Mouse (Mus musculus) CD4-positive naive resting alpha-beta T cell, adult 76 days (primary cell): ENCODE results near the gene Ms4a10. TPM values are rescaled to one million over a fixed set of nuclear protein-coding genes. Genes with fewer than 3 reads are reported as not detected.

Experiments used
- total RNA-seq: library from RNA; stranded (reverse); gene quantifications from one replicate; pipeline ENCODE4 v1.2.4, GENCODE M21; 2023

The Ms4a10 gene
- not detected for total RNA-seq

DNA sequence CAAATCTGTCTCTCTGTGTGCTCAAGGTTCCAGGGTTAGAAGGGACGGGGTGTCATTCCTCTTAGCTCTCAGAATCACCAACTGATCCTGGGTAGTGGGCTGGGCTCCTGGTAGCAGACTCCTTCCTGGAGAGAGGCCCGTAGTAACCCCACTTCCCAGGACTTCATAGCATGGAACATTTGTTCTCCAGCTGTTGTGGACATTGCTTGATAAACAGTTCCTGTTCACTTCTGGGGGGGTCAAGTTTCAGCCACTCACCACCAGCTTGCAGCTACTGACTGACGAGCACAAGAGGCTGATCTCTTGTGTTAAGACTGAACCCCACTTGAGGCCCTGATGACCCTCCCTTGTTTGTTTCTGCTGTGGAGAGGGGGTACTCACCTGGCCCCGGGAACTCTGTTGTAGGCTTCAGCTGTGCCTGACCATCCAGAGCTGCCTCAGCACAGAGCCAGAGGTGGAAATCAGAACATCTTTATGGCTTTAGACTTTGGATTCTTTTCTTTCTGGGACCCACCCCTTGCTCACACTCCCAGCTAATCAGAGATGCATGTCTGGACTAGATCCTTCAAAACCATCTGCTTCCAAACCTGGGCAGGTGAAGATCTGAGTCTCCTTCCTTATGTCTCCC lies at the start of gene Ms4a10:
TSS of gene Ms4a10 (minus strand) at position 433 of the 628 bp plus-strand sequence.

DNA sequence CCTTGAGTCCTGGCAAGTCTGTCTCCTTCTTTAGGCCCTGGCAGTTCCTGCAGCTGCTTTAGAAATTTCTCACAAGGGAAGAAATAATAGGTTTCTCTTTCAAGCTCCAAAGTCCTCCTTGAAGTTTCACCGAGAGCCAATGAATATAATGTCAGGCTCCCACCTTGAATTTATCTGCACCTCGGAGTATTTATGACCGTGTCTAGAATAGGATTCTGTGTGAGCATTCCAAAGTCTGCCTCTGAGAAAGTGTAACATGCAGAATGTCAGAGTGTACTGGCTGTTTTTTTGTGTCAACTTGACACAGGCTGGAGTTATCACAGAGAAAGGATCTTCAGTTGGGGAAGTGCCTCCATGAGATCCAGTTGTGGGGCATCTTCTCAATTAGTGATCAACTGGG lies 43.4 kb upstream of the Ms4a10 start, which contains the start of gene Ms4a18:
TSS of gene Ms4a18 (minus strand) at position 141 of the 400 bp plus-strand sequence.

DNA sequence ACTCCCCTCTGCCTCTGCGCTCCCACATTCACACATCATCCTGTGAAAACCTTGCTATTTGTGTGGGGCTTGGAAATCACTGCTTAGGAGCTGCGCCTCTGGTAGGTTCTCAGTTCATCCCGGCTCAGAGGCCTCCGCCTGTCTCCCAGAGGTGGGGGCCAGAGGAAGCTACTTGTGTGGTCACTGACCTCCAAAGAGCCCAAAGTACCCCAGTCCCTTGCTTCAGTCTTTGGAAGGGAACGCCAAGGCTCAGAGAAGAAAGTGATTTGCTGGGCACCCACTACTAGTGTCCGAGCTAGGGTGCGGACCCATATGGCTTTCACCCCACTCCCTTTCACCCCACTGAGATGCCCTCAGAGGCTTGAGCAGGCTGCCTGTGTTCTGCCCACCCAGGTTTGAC lies 18.7 kb upstream of the Ms4a10 start, which contains the start of gene Ms4a15:
TSS of gene Ms4a15 (minus strand) at position 101 of the 400 bp plus-strand sequence.

DNA sequence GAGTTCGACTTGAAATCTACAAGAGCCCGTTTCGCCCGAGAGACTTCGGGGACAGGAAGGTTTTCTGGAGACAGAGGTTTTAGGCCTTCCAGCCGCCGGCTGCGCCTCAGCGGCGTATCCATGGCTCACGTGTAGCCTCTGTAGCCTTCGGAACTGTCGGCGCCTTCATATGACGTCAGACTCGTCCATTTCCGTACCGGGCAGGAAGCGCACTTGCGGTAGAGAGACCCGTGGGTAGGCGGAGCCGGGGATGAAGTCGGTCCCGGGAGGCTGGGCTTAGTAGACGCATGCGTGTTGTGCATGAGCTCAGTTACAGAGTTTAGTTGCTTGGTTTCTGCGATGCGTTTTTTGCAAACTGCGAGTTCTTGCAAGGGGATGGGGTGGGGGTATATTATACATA lies 25.4 kb downstream of the Ms4a10 start, which contains the start of gene Ccdc86:
TSS of gene Ccdc86 (minus strand) at position 155 of the 400 bp plus-strand sequence.

DNA sequence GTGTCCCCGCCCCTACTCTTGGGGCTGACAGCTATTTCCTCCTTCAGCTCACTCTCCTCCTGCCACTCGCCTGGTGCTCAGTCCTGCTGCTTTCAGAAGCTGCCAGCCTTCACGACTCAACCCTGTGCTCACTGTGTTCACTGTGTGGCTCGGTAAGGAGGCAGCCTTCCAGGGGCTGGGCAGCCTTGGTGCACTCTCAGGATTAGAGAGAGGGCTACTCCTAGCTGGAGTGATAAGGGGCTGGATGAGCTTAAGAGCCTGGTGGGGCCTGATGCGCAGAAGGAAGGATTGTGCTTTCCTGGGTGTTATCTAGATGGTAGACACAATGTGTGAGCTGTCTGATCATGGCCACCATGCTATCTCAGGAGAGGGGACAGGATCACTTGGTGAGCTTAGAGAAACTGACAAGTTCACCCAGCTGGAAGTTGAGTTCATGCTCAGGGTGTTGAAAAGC lies 37.3 kb downstream of the Ms4a10 start, which contains the start of gene Ptgdr2:
TSS of gene Ptgdr2 (plus strand) at position 51 of the 454 bp plus-strand sequence.

DNA sequence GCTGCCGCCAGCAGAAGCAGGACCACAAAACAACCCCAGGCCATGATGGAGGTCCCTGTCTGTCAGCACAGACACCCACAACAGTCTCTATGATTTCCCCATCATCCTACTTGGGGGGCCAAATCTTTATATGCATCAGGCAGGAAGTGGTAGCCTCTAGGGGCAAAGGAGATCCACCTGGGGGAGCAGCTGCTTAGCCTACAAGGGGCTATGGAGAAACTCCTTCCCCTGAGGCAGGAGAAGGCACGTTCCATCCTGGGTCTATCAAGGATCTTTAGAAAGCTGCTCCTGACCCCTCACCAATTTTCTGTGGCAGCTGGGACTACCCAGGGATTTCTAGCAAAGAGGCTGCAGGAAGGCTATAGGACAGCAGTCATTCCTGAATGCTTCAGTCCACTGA lies 53.9 kb downstream of the Ms4a10 start, which contains the start of gene Zp1:
TSS of gene Zp1 (minus strand) at position 101 of the 400 bp plus-strand sequence.

Other genes starting within 250 kb of the Ms4a10 start
- gene Cd5, start 235.7 kb downstream of the Ms4a10 start, total RNA-seq, result 323 TPM
- gene Cd6, start 144.6 kb downstream of the Ms4a10 start, total RNA-seq, result 312 TPM
- gene Slc15a3, start 134.9 kb downstream of the Ms4a10 start, total RNA-seq, result 4.9 TPM
- 0.15 TPM for gene Tmem132a, start 104.7 kb downstream of the Ms4a10 start, total RNA-seq
- gene Tmem109, start 92.7 kb downstream of the Ms4a10 start, total RNA-seq, result 24.1 TPM
- 111 TPM for gene Prpf19, start 79.4 kb downstream of the Ms4a10 start, total RNA-seq
- gene Zp1, start 54.0 kb downstream of the Ms4a10 start, total RNA-seq, result not detected
- gene Ptgdr2, start 37.5 kb downstream of the Ms4a10 start, total RNA-seq, result not detected
- gene Ccdc86, start 25.4 kb downstream of the Ms4a10 start, total RNA-seq, result 22.2 TPM
- not detected for gene Ms4a15, start 18.6 kb upstream of the Ms4a10 start, total RNA-seq
- not detected for gene Ms4a18, start 43.4 kb upstream of the Ms4a10 start, total RNA-seq
- gene Ms4a8a, start 106.4 kb upstream of the Ms4a10 start, total RNA-seq, result 0.50 TPM
- gene 1700017D01Rik, start 156.2 kb upstream of the Ms4a10 start, total RNA-seq, result not detected
- not detected for gene 1700025F22Rik, start 190.7 kb upstream of the Ms4a10 start, total RNA-seq
- not detected for gene Ms4a13, start 222.1 kb upstream of the Ms4a10 start, total RNA-seq